Mouse (Mus musculus) lung, postnatal 0 days (tissue): Measurements from ENCODE around the gene Apmap.

ENCODE experiments used
- CTCF ChIP-seq: IDR thresholded peaks from 2 replicates; pipeline ENCODE4 v1.5.1; 2016; ENCODE audit warnings: antibody characterized with exemption, mild to moderate bottlenecking
- EP300 ChIP-seq: IDR thresholded peaks from 2 replicates; pipeline ENCODE4 v1.6.1; 2016; ENCODE audit warnings: antibody characterized with exemption, mild to moderate bottlenecking, control low read depth

DNA sequence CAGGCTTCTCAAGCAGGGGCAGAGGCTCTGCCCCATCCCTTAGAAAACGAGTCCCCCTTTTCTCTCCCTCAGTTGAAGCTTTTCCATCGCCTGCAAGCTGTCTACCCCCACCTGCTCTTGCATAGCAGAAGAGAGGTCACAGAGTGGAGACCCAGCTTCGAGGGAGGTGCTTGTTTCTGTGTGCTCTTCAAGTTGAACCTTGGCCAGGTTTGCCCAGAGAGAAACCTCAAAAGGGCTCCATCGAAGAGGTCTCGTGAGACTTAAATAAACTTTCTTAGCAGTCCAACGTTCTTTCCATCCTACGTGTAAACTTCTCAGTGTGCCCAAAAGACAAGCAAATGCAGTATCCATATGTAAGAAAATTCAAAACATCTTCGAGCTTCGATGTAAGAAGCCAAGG is 43.0 kb upstream of the Apmap start:
- TF ChIP-seq CTCF = no peak
- no peak for TF ChIP-seq EP300
